Mouse (Mus musculus): ENCODE data around the gene Dhrs7b. TPM values are rescaled to one million over a fixed set of nuclear protein-coding genes. Genes with fewer than 3 reads are reported as not detected.
A peak's percentile ranks its signal among the peaks of the same experiment; 100 is the strongest.

Dhrs7b gene
- polyA plus RNA-seq, 1 experiment from 2014 or later: 34.8 TPM

DNA sequence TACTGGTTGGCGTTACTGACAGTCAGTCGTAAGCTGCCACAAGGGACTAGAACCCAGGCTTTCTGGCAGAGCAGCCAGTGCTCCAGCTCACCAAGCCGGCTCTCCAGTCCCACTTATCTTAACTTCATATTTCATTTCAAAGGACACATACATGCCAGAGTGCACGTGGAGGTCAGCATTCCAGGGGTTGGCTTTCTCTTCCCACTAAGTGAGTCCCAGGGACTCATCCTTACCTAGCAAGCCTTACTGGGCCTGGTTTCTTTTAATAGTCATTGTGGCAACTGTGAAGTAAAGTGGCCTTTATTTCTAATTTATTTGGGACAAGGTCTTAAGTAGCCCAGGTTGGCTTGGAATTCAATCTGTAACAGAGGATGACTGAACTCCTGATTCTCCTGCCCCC lies 41.0 kb downstream of the Dhrs7b start:
- ATAC-seq (replicated peaks; ENCODE audit: low FRiP score, low read depth): no peak
- DNase-seq (ENCODE audit: low spot score): no peak
- Histone ChIP-seq H3K27ac (no peak overlapping the region), H3K9me3 (replicated peaks; ENCODE audit: low read length) (no peaks in the 10 kb centered on the region), H3K36me3 (ENCODE audit: insufficient read depth, low read length) (0 out of 2 replicates have a peak, but pooled peaks cover 6% of the 10 kb centered on the region), H3K27me3 (ENCODE audit: insufficient read depth, low read length) (no peaks in the 10 kb centered on the region), H3K4me3 (replicated peaks; ENCODE audit: low read depth, low read length) (no peak overlapping the region), H3K4me2 (ENCODE audit: low read length) (no peak overlapping the region), H3K4me1 (replicated peaks; ENCODE audit: insufficient read depth, low read length) (peaks cover 8% of the 10 kb centered on the region), H3K9ac (ENCODE audit: low read depth, low read length) (no peak overlapping the region)
- TF ChIP-seq CTCF (IDR thresholded peaks at IDR 0.05; ENCODE audit: low read depth): no peak
- 54% methylated on average over 4 of the region's 4 CpGs for WGBS

DNA sequence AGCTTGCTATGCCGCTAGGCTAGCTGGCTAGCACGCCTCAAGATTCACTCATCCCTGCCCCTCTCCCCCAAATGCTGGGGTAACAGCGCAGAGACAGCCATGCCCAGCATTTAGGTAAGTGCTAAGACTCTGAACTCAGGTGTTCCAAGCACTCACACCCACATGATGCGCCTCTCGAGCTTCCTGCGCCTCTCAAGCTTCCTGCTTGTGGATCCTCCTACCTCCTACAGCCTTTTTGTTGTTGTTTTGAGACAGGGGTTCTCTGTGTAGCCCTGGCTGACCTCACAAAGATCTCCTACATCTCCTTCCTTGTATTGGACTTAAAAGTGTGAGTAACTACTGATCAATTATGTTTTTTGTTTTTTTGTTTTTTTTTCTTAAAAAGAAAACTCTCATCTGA lies 42.7 kb downstream of the Dhrs7b start:
- no peak overlapping the region for H3K9ac ChIP-seq (ENCODE audit: low read depth, low read length)
- H3K36me3 ChIP-seq (ENCODE audit: insufficient read depth, low read length): 0 out of 2 replicates have a peak, but pooled peaks cover 6% of the 10 kb centered on the region
- no peak overlapping the region for H3K4me2 ChIP-seq (ENCODE audit: low read length)
- H3K27ac ChIP-seq: no peak overlapping the region
- no peaks in the 10 kb centered on the region for H3K27me3 ChIP-seq (ENCODE audit: insufficient read depth, low read length)
- H3K4me1 ChIP-seq (replicated peaks; ENCODE audit: insufficient read depth, low read length): peaks cover 20% of the 10 kb centered on the region
- DNase-seq (ENCODE audit: low spot score): no peak
- WGBS: 70% methylated on average over 6 of the region's 6 CpGs
- no peak overlapping the region for H3K4me3 ChIP-seq (replicated peaks; ENCODE audit: low read depth, low read length)
- no peaks in the 10 kb centered on the region for H3K9me3 ChIP-seq (replicated peaks; ENCODE audit: low read length)
- ATAC-seq (replicated peaks; ENCODE audit: low FRiP score, low read depth): no peak
- TF ChIP-seq CTCF (IDR thresholded peaks at IDR 0.05; ENCODE audit: low read depth): no peak

DNA sequence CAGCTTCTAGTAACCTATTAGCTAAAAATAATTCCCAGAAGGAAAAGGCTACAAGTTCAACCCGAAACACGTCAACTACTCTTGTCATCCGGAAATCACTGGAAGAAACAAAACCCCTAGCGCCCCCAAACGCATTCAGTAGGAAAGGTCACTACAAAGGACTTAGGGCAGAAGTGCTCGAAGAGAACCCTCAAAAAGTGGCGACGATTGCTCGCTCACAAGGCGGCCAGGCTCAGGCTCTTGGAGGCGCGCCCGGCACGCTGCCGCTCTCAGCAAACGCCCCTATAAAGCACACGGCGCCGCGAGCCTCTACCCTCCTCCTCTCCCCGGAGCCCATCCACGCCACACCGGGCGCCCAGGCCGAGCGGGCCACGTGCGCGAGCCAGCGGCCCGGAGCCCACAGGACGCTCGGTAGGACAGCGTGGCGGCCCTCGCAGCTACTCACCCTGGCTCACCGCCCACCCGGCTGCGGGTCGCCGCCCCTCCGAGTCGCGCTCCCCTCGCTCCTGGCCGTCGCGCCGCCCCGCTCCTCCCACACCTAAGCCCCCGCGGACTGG lies 47.7 kb downstream of the Dhrs7b start:
- H3K4me1 ChIP-seq (replicated peaks; ENCODE audit: insufficient read depth, low read length): peaks cover 20% of the 10 kb centered on the region
- ATAC-seq (replicated peaks; ENCODE audit: low FRiP score, low read depth): peak; percentile 69
- H3K27ac ChIP-seq: peak overlapping the region; percentile 98
- peak overlapping the region; percentile 60 for H3K4me2 ChIP-seq (ENCODE audit: low read length)
- peak; percentile 70 for DNase-seq (ENCODE audit: low spot score)
- H3K4me3 ChIP-seq (replicated peaks; ENCODE audit: low read depth, low read length): peak overlapping the region; percentile 77
- 0 out of 2 replicates have a peak, but pooled peaks cover 6% of the 10 kb centered on the region for H3K36me3 ChIP-seq (ENCODE audit: insufficient read depth, low read length)
- peak overlapping the region; percentile 85 for H3K9ac ChIP-seq (ENCODE audit: low read depth, low read length)
- H3K9me3 ChIP-seq (replicated peaks; ENCODE audit: low read length): no peaks in the 10 kb centered on the region
- WGBS: under 1% methylated on average over 51 of the region's 52 CpGs
- H3K27me3 ChIP-seq (ENCODE audit: insufficient read depth, low read length): no peaks in the 10 kb centered on the region
- TF ChIP-seq CTCF (IDR thresholded peaks at IDR 0.05; ENCODE audit: low read depth): peak; percentile 39; the same call in 1 of the 2 replicates

DNA sequence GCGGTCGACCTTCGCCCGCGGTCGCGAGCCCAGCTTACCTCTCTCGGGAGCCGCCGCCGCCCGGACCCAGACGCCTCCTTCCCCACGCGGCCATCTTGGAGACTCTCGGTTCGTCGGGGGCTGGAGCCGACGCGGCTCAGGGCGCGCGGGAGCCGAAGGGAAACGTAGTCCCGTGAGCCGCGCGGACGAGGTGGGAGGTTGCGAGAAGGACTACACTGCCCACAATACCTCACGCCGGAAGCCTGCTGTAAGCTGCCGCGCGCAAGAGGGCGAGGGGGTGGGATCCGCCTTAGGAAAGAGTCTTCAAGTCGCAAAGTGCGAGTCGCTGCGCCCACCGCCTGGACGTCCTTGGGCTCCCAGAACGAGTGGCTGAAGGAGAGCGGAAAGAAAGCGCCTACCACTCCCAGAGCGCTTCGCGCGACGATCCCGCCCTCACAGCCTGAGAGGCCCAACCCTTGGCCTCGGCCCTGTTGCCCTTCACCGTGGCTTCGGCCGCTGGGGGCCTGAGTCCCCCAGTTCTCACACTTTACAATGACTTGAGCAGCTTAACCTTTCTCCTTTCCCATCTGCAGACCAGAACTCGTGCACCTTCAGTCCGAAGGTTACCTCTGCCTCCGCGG lies 48.4 kb downstream of the Dhrs7b start, which contains the start of gene Tmem11:
Gene Tmem11, minus strand, starts transcription at position 598 of the 620 bp plus-strand sequence.
- 0 out of 2 replicates have a peak, but pooled peaks cover 6% of the 10 kb centered on the region for H3K36me3 ChIP-seq (ENCODE audit: insufficient read depth, low read length)
- H3K4me1 ChIP-seq (replicated peaks; ENCODE audit: insufficient read depth, low read length): peaks cover 20% of the 10 kb centered on the region
- H3K9me3 ChIP-seq (replicated peaks; ENCODE audit: low read length): no peaks in the 10 kb centered on the region
- TF ChIP-seq CTCF (IDR thresholded peaks at IDR 0.05; ENCODE audit: low read depth): peak; percentile 26
- peak; percentile 98 for ATAC-seq (replicated peaks; ENCODE audit: low FRiP score, low read depth)
- peak within 1 kb of the TSS; percentile 77 for H3K4me3 ChIP-seq (replicated peaks; ENCODE audit: low read depth, low read length)
- peak; percentile 99 for DNase-seq (ENCODE audit: low spot score)
- H3K9ac ChIP-seq (ENCODE audit: low read depth, low read length): peak within 1 kb of the TSS; percentile 85
- under 1% methylated on average over 61 of the region's 62 CpGs for WGBS
- peak within 1 kb of the TSS; percentile 62 for H3K4me2 ChIP-seq (ENCODE audit: low read length)
- peak within 1 kb of the TSS; percentile 98 for H3K27ac ChIP-seq
- no peaks in the 10 kb centered on the region for H3K27me3 ChIP-seq (ENCODE audit: insufficient read depth, low read length)

DNA sequence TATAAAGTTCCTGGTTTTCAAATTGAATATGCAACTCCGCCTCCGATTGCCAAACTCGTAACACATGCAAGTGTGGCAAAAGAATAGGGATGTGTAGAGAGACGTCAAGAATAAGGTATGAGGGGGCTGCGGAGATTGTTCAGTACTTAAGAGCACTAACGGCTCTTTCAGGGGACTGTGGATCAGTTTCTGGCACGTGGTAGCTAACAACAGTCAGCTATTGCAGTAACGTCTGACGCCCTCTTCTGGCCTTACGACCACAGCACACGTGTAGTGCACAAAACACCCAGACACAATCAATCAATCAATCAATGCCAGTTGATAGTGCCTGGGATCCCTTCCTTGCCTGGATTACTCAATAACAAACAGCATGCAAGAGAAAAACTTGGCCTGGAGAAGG lies 49.0 kb downstream of the Dhrs7b start:
- no peak for ATAC-seq (replicated peaks; ENCODE audit: low FRiP score, low read depth)
- Histone ChIP-seq H3K4me3 (replicated peaks; ENCODE audit: low read depth, low read length) (peak overlapping the region; percentile 77), H3K36me3 (ENCODE audit: insufficient read depth, low read length) (0 out of 2 replicates have a peak, but pooled peaks cover 2% of the 10 kb centered on the region), H3K4me2 (ENCODE audit: low read length) (peak overlapping the region; percentile 62), H3K27me3 (ENCODE audit: insufficient read depth, low read length) (no peaks in the 10 kb centered on the region), H3K9me3 (replicated peaks; ENCODE audit: low read length) (no peaks in the 10 kb centered on the region), H3K4me1 (replicated peaks; ENCODE audit: insufficient read depth, low read length) (peaks cover 20% of the 10 kb centered on the region), H3K9ac (ENCODE audit: low read depth, low read length) (peak overlapping the region; percentile 65), H3K27ac (peak overlapping the region; percentile 98)
- under 1% methylated on average over 11 of the region's 11 CpGs for WGBS
- TF ChIP-seq CTCF (IDR thresholded peaks at IDR 0.05; ENCODE audit: low read depth): peak; percentile 77
- DNase-seq (ENCODE audit: low spot score): peak; percentile 81

DNA sequence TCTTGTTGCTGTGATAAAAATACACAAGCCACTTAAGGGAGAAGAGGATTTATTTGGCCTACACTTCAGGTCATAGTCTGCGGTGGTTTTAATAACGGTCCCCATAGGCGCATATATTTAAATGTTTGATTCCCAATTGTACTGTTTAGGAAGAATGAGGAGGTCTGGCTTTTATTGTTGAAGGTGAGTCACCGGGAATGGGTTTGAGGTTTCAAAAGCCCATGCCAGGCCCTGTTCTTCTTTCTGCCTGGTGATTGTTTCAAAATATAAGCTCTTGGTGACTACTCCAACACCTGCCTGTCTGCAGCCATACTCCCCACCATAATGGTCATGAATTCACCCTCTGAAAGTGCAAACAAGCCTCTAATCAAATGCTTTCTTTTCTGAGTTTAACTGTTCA lies 50.1 kb downstream of the Dhrs7b start:
- H3K9ac ChIP-seq (ENCODE audit: low read depth, low read length): no peak overlapping the region
- H3K9me3 ChIP-seq (replicated peaks; ENCODE audit: low read length): no peaks in the 10 kb centered on the region
- H3K27ac ChIP-seq: no peak overlapping the region
- H3K4me2 ChIP-seq (ENCODE audit: low read length): no peak overlapping the region
- no peak for TF ChIP-seq CTCF (IDR thresholded peaks at IDR 0.05; ENCODE audit: low read depth)
- no peak overlapping the region for H3K4me3 ChIP-seq (replicated peaks; ENCODE audit: low read depth, low read length)
- H3K27me3 ChIP-seq (ENCODE audit: insufficient read depth, low read length): no peaks in the 10 kb centered on the region
- ATAC-seq (replicated peaks; ENCODE audit: low FRiP score, low read depth) (no peak), DNase-seq (ENCODE audit: low spot score) (no peak)
- no peaks in the 10 kb centered on the region for H3K36me3 ChIP-seq (ENCODE audit: insufficient read depth, low read length)
- H3K4me1 ChIP-seq (replicated peaks; ENCODE audit: insufficient read depth, low read length): peaks cover 16% of the 10 kb centered on the region
- WGBS: 85% methylated on average over 4 of the region's 4 CpGs

All from kidney, postnatal 0 days (tissue).